Mouse (Mus musculus): Measurements from ENCODE around the gene Isoc2b. TPM values are rescaled to one million over a fixed set of nuclear protein-coding genes. Genes with fewer than 3 reads are reported as not detected.

The Isoc2b gene
- total and polyA plus RNA-seq, 3 experiments: 3.9 to 19.5 (median 10.0) TPM

GRCm38 (mm10) chr7:4812303-4813104 lies 57.6 kb downstream of the Isoc2b start, which contains the start of gene Ube2s:
TSS of gene Ube2s (minus strand) at chr7:4812590.
- Histone ChIP-seq H3K9me3 (replicated peaks; ENCODE audit: low read length) (no peaks in the 10 kb centered on the region), H3K4me2 (ENCODE audit: insufficient read depth, low read depth, poor library complexity, severe bottlenecking) (peak within 1 kb of the TSS; percentile 98), H3K4me3 (replicated peaks in 1 of 3; ENCODE audit: low read depth in 2 of 3, low read length in 2 of 3, poor library complexity in 1 of 3) (peak within 1 kb of the TSS; percentile 80 to 99 (median 86)), H3K79me2 (replicated peaks; ENCODE audit: control insufficient read depth, extremely low read depth, insufficient read depth, poor library complexity, severe bottlenecking) (peaks cover 38% of the 10 kb centered on the region), H3K27me3 (replicated peaks) (no peaks in the 10 kb centered on the region), H3K9ac (ENCODE audit: insufficient read depth, low read depth) (peak within 1 kb of the TSS; percentile 99), H3K4me1 (ENCODE audit: control insufficient read depth in 1 of 2, insufficient read depth in 2 of 2) (peaks cover 7 to 29% of the 10 kb centered on the region in 2 experiments; a peak in 3 of 4 replicates), H3K36me3 (replicated peaks in 1 of 2; ENCODE audit: control insufficient read depth in 1 of 2, insufficient read depth in 1 of 2, low read length in 1 of 2) (peaks cover 30 to 44% of the 10 kb centered on the region in 2 experiments), H3K27ac (ENCODE audit: insufficient read depth, low read depth) (peak within 1 kb of the TSS; percentile 93)
- DNase-seq (ENCODE audit: extremely low read depth): peak; percentile 100
- TF ChIP-seq MAFK (IDR thresholded peaks at IDR 0.05; ENCODE audit: insufficient replicate concordance, low read length): no peak
- TF ChIP-seq JUND (conservative IDR thresholded peaks at IDR 0.05; ENCODE audit: low read depth, low read length): no peak
- TF ChIP-seq USF2 (conservative IDR thresholded peaks at IDR 0.05; ENCODE audit: low read depth, low read length): no peak
- peak; percentile 53; the same call in 1 of the 2 replicates for TF ChIP-seq SIN3A (IDR thresholded peaks at IDR 0.05; ENCODE audit: low read length)
- TF ChIP-seq ZNF384 (IDR thresholded peaks at IDR 0.05; ENCODE audit: low read depth, low read length): no peak
- no peak for TF ChIP-seq JUN (IDR thresholded peaks at IDR 0.05; ENCODE audit: insufficient read depth, low read depth, low read length)
- TF ChIP-seq NELFE (IDR thresholded peaks at IDR 0.05; ENCODE audit: low read depth, low read length): peak; percentile 91
- TF ChIP-seq TBP (conservative IDR thresholded peaks at IDR 0.05; ENCODE audit: low read depth, low read length): peak; percentile 97
- TF ChIP-seq USF1 (IDR thresholded peaks at IDR 0.05; ENCODE audit: low read depth, low read length): no peak
- no peak; the same call in 1 of the 2 replicates for TF ChIP-seq MEF2A (IDR thresholded peaks at IDR 0.05; ENCODE audit: borderline replicate concordance, low read depth, low read length)
- no peak for TF ChIP-seq GABPA (IDR thresholded peaks at IDR 0.05; ENCODE audit: insufficient replicate concordance, low read depth, low read length)
- TF ChIP-seq MYC (IDR thresholded peaks at IDR 0.05; ENCODE audit: low read depth, low read length): peak; percentile 75; the same call in 1 of the 2 replicates
- no peak for TF ChIP-seq MXI1 (IDR thresholded peaks at IDR 0.05; ENCODE audit: low read depth, low read length)
- TF ChIP-seq KAT2A (IDR thresholded peaks at IDR 0.05; ENCODE audit: insufficient replicate concordance, low read length): no peak; the same call in 1 of the 2 replicates
- TF ChIP-seq IRF4 (IDR thresholded peaks at IDR 0.05; ENCODE audit: low read depth, low read length): no peak
- TF ChIP-seq PAX5 (IDR thresholded peaks at IDR 0.05; ENCODE audit: low read length): no peak
- TF ChIP-seq EP300 (IDR thresholded peaks at IDR 0.05; ENCODE audit: low read length): no peak
- TF ChIP-seq CHD1 (IDR thresholded peaks at IDR 0.05; ENCODE audit: low read depth, low read length): no peak
- peak; percentile 85 for TF ChIP-seq POLR2A (IDR thresholded peaks at IDR 0.05; ENCODE audit: low read depth, low read length)
- TF ChIP-seq NRF1 (IDR thresholded peaks at IDR 0.05; ENCODE audit: low read depth, low read length): peak; percentile 80
- TF ChIP-seq ZMIZ1 (IDR thresholded peaks at IDR 0.05; ENCODE audit: low read depth, low read length): no peak
- no peak for TF ChIP-seq UBTF (IDR thresholded peaks at IDR 0.05; ENCODE audit: low read depth, low read length)
- TF ChIP-seq POLR2AphosphoS2 (IDR thresholded peaks at IDR 0.05; ENCODE audit: low read depth, low read length): peak; percentile 59; the same call in 1 of the 2 replicates
- no peak; the same call in 1 of the 2 replicates for TF ChIP-seq MAX (IDR thresholded peaks at IDR 0.05; ENCODE audit: low read length)
- no peak for TF ChIP-seq CTCF (conservative IDR thresholded peaks at IDR 0.05 in 1 of 2, IDR thresholded peaks at IDR 0.05 in 1 of 2; ENCODE audit: low read depth in 2 of 2, low read length in 2 of 2)
- peak; percentile 60 for TF ChIP-seq TCF12 (IDR thresholded peaks at IDR 0.05; ENCODE audit: low read depth, low read length)
- TF ChIP-seq ZKSCAN1 (IDR thresholded peaks at IDR 0.05; ENCODE audit: borderline replicate concordance, low read depth, low read length): no peak
- no peak for TF ChIP-seq E2F4 (IDR thresholded peaks at IDR 0.05; ENCODE audit: insufficient replicate concordance, low read depth, low read length)
- no peak for TF ChIP-seq SMC3 (IDR thresholded peaks at IDR 0.05; ENCODE audit: low read depth, low read length)
- no peak for TF ChIP-seq RCOR1 (conservative IDR thresholded peaks at IDR 0.05; ENCODE audit: low read depth, low read length)
- no peak for TF ChIP-seq MAZ (IDR thresholded peaks at IDR 0.05; ENCODE audit: low read depth, low read length)
- TF ChIP-seq ZC3H11A (IDR thresholded peaks at IDR 0.05; ENCODE audit: low read depth, low read length): no peak
- no peak for TF ChIP-seq ETS1 (conservative IDR thresholded peaks at IDR 0.05; ENCODE audit: low read depth, low read length)
- no peak for TF ChIP-seq RAD21 (IDR thresholded peaks at IDR 0.05; ENCODE audit: low read depth, low read length)
- TF ChIP-seq HCFC1 (IDR thresholded peaks at IDR 0.05; ENCODE audit: low read depth, low read length): peak; percentile 79
- peak; percentile 91 for TF ChIP-seq BHLHE40 (IDR thresholded peaks at IDR 0.05; ENCODE audit: low read depth, low read length)
- peak; percentile 94 for TF ChIP-seq ELF1 (IDR thresholded peaks at IDR 0.05; ENCODE audit: low read depth, low read length)
- peak; percentile 72 for TF ChIP-seq CHD2 (IDR thresholded peaks at IDR 0.05; ENCODE audit: low read length)
- dilution Hi-C loops (cut with MboI; ENCODE audit: extremely low pct_ligation_motif_present, extremely low pct_unique_long_range_greater_than_20kb, low sequenced_read_pairs): no loop called here
- in situ Hi-C loops (cut with MboI; ENCODE audit: low pct_ligation_motif_present, low pct_unique_long_range_greater_than_20kb, low sequenced_read_pairs): no loop called here

All from CH12.LX (cell line).